Mouse (Mus musculus): ENCODE results near the gene Itga1. TPM values are rescaled to one million over a fixed set of nuclear protein-coding genes. Genes with fewer than 3 reads are reported as not detected.

The Itga1 gene
- polyA plus RNA-seq, 1 experiment: 3.5 TPM

- H3K27ac ChIP-seq (ENCODE audit: insufficient read depth, low read depth, low read length): no peak overlapping the region
- H3K36me3 ChIP-seq (ENCODE audit: control insufficient read depth, insufficient read depth, low read length): no peaks in the 10 kb centered on the region
- H3K4me3 ChIP-seq (ENCODE audit: low read depth, low read length): no peak overlapping the region
- 81% methylated on average over 3 of the region's 3 CpGs for WGBS
- H3K4me1 ChIP-seq (ENCODE audit: control insufficient read depth, insufficient read depth, insufficient read length, low read length): no peaks in the 10 kb centered on the region
- TF ChIP-seq POLR2A (IDR thresholded peaks at IDR 0.05; ENCODE audit: low read depth, low read length) (no peak), CTCF (IDR thresholded peaks at IDR 0.05; ENCODE audit: extremely low read depth, insufficient read length, insufficient replicate concordance, low read depth, low read length) (no peak)
- no peaks in the 10 kb centered on the region for H3K27me3 ChIP-seq (ENCODE audit: control insufficient read depth, insufficient read depth, low read length)
These were observed 16.4 kb upstream of the Itga1 start for GRCm38 (mm10) chr13:115118195-115118594.

- no peaks in the 10 kb centered on the region for H3K36me3 ChIP-seq (ENCODE audit: control insufficient read depth, insufficient read depth, low read length)
- no peaks in the 10 kb centered on the region for H3K4me1 ChIP-seq (ENCODE audit: control insufficient read depth, insufficient read depth, insufficient read length, low read length)
- no peak overlapping the region for H3K4me3 ChIP-seq (ENCODE audit: low read depth, low read length)
- WGBS: 75% methylated on average over 3 of the region's 3 CpGs
- TF ChIP-seq POLR2A (IDR thresholded peaks at IDR 0.05; ENCODE audit: low read depth, low read length): no peak
- no peak for TF ChIP-seq CTCF (IDR thresholded peaks at IDR 0.05; ENCODE audit: extremely low read depth, insufficient read length, insufficient replicate concordance, low read depth, low read length)
- H3K27me3 ChIP-seq (ENCODE audit: control insufficient read depth, insufficient read depth, low read length): no peaks in the 10 kb centered on the region
- H3K27ac ChIP-seq (ENCODE audit: insufficient read depth, low read depth, low read length): no peak overlapping the region
These were observed 15.3 kb upstream of the Itga1 start for GRCm38 (mm10) chr13:115116930-115117621.

GRCm38 (mm10) chr13:115109628-115110027, 7.9 kb upstream of the Itga1 start:
- Histone ChIP-seq H3K4me3 (ENCODE audit: low read depth, low read length) (no peak overlapping the region), H3K27ac (ENCODE audit: insufficient read depth, low read depth, low read length) (no peak overlapping the region), H3K36me3 (ENCODE audit: control insufficient read depth, insufficient read depth, low read length) (no peaks in the 10 kb centered on the region), H3K4me1 (ENCODE audit: control insufficient read depth, insufficient read depth, insufficient read length, low read length) (no peaks in the 10 kb centered on the region), H3K27me3 (ENCODE audit: control insufficient read depth, insufficient read depth, low read length) (no peaks in the 10 kb centered on the region)
- 70% methylated on average over 4 of the region's 4 CpGs for WGBS
- TF ChIP-seq CTCF (IDR thresholded peaks at IDR 0.05; ENCODE audit: extremely low read depth, insufficient read length, insufficient replicate concordance, low read depth, low read length) (no peak), POLR2A (IDR thresholded peaks at IDR 0.05; ENCODE audit: low read depth, low read length) (no peak)

- no peak for TF ChIP-seq POLR2A (IDR thresholded peaks at IDR 0.05; ENCODE audit: low read depth, low read length)
- no peak for TF ChIP-seq CTCF (IDR thresholded peaks at IDR 0.05; ENCODE audit: extremely low read depth, insufficient read length, insufficient replicate concordance, low read depth, low read length)
- Histone ChIP-seq H3K27me3 (ENCODE audit: control insufficient read depth, insufficient read depth, low read length) (no peaks in the 10 kb centered on the region), H3K4me3 (ENCODE audit: low read depth, low read length) (no peak overlapping the region), H3K27ac (ENCODE audit: insufficient read depth, low read depth, low read length) (no peak overlapping the region), H3K36me3 (ENCODE audit: control insufficient read depth, insufficient read depth, low read length) (no peaks in the 10 kb centered on the region), H3K4me1 (ENCODE audit: control insufficient read depth, insufficient read depth, insufficient read length, low read length) (no peaks in the 10 kb centered on the region)
- 89% methylated on average over 8 of the region's 8 CpGs for WGBS
These were observed 5.7 kb upstream of the Itga1 start for GRCm38 (mm10) chr13:115107436-115107835.

GRCm38 (mm10) chr13:115106183-115106582, 4.4 kb upstream of the Itga1 start:
- Histone ChIP-seq H3K4me3 (ENCODE audit: low read depth, low read length) (no peak overlapping the region), H3K4me1 (ENCODE audit: control insufficient read depth, insufficient read depth, insufficient read length, low read length) (no peaks in the 10 kb centered on the region), H3K36me3 (ENCODE audit: control insufficient read depth, insufficient read depth, low read length) (no peaks in the 10 kb centered on the region), H3K27me3 (ENCODE audit: control insufficient read depth, insufficient read depth, low read length) (no peaks in the 10 kb centered on the region), H3K27ac (ENCODE audit: insufficient read depth, low read depth, low read length) (no peak overlapping the region)
- no peak for TF ChIP-seq POLR2A (IDR thresholded peaks at IDR 0.05; ENCODE audit: low read depth, low read length)
- TF ChIP-seq CTCF (IDR thresholded peaks at IDR 0.05; ENCODE audit: extremely low read depth, insufficient read length, insufficient replicate concordance, low read depth, low read length): no peak
- WGBS: 75% methylated on average over 10 of the region's 10 CpGs

- H3K36me3 ChIP-seq (ENCODE audit: control insufficient read depth, insufficient read depth, low read length): no peaks in the 10 kb centered on the region
These were observed 990 bp upstream of the Itga1 start for GRCm38 (mm10) chr13:115102754-115103153.

GRCm38 (mm10) chr13:115100381-115101177, 1.2 kb downstream of the Itga1 start:
- WGBS: 14% methylated on average over 11 of the region's 11 CpGs
- H3K36me3 ChIP-seq (ENCODE audit: control insufficient read depth, insufficient read depth, low read length): no peaks in the 10 kb centered on the region

More at GRCm38 (mm10) chr13:115102754-115103153, 990 bp upstream of the Itga1 start:
- H3K4me1 ChIP-seq (ENCODE audit: control insufficient read depth, insufficient read depth, insufficient read length, low read length): no peaks in the 10 kb centered on the region
- TF ChIP-seq POLR2A (IDR thresholded peaks at IDR 0.05; ENCODE audit: low read depth, low read length) (no peak), CTCF (IDR thresholded peaks at IDR 0.05; ENCODE audit: extremely low read depth, insufficient read length, insufficient replicate concordance, low read depth, low read length) (no peak)
- H3K27ac ChIP-seq (ENCODE audit: insufficient read depth, low read depth, low read length): no peak overlapping the region
- no peaks in the 10 kb centered on the region for H3K27me3 ChIP-seq (ENCODE audit: control insufficient read depth, insufficient read depth, low read length)
- 92% methylated on average over 2 of the region's 2 CpGs for WGBS
- no peak overlapping the region for H3K4me3 ChIP-seq (ENCODE audit: low read depth, low read length)

More at GRCm38 (mm10) chr13:115100381-115101177, 1.2 kb downstream of the Itga1 start:
- Histone ChIP-seq H3K4me3 (ENCODE audit: low read depth, low read length) (peak overlapping the region; percentile 71; the same call in 1 of the 2 replicates), H3K4me1 (ENCODE audit: control insufficient read depth, insufficient read depth, insufficient read length, low read length) (no peaks in the 10 kb centered on the region; the same call in 1 of the 2 replicates), H3K27ac (ENCODE audit: insufficient read depth, low read depth, low read length) (peak overlapping the region; percentile 87), H3K27me3 (ENCODE audit: control insufficient read depth, insufficient read depth, low read length) (no peaks in the 10 kb centered on the region)
- no peak for TF ChIP-seq POLR2A (IDR thresholded peaks at IDR 0.05; ENCODE audit: low read depth, low read length)
- no peak for TF ChIP-seq CTCF (IDR thresholded peaks at IDR 0.05; ENCODE audit: extremely low read depth, insufficient read length, insufficient replicate concordance, low read depth, low read length)
